Mouse (Mus musculus) kidney, embryonic 14.5 days (tissue): ENCODE measurements at regions not wholly inside any gene's neighbourhood (a gene's known extent, or its start where the extent isn't known, plus 50 kb on each side); places are given as distances from the start of the nearest gene placed in this dataset.

Experiments
- ATAC-seq: fragments of 200-750 bp; cut with Nextera tagmentation; 2 replicates; pipeline ENCODE4 v1.8.0; 2017; ENCODE audit warnings: moderate number of reproducible peaks, mild to moderate bottlenecking, moderate TSS enrichment, moderate library complexity; ENCODE audit not compliant: low FRiP score, low TSS enrichment
- H3K27ac ChIP-seq: fragments of 300-500 bp; sonication (generic); 2 replicates; pipeline ENCODE4 v1.5.1; 2014; ENCODE audit warnings: low read depth, mild to moderate bottlenecking, low read length, moderate library complexity, mixed read lengths
- H3K27me3 ChIP-seq: fragments of 300-500 bp; sonication (generic); 2 replicates; pipeline ENCODE4 v1.6.1; 2014; ENCODE audit warnings: mild to moderate bottlenecking, low read length; ENCODE audit not compliant: control insufficient read depth, insufficient read depth
- H3K36me3 ChIP-seq: fragments of 300-500 bp; sonication (generic); 2 replicates; pipeline ENCODE4 v1.6.1; 2014; ENCODE audit warnings: low read length, mixed read lengths; ENCODE audit not compliant: control insufficient read depth, insufficient read depth
- H3K4me1 ChIP-seq: fragments of 300-500 bp; sonication (generic); 2 replicates; pipeline ENCODE4 v1.6.1; 2014; ENCODE audit warnings: low read length, mixed read lengths; ENCODE audit not compliant: control insufficient read depth, insufficient read depth
- H3K4me2 ChIP-seq: fragments of 300-500 bp; sonication (generic); replicated peaks from 2 replicates; pipeline ENCODE4 v1.6.1; 2014; ENCODE audit warnings: low read depth, mild to moderate bottlenecking, low read length
- H3K4me3 ChIP-seq: fragments of 300-500 bp; sonication (generic); 2 replicates; pipeline ENCODE4 v1.5.1; 2014; ENCODE audit warnings: mild to moderate bottlenecking, low read length
- H3K9ac ChIP-seq: fragments of 300-500 bp; sonication (generic); 2 replicates; pipeline ENCODE4 v1.6.1; 2014; ENCODE audit warnings: low read depth, mild to moderate bottlenecking, low read length, moderate library complexity
- H3K9me3 ChIP-seq: fragments of 300-500 bp; sonication (generic); 2 replicates; pipeline ENCODE4 v1.6.1; 2016; ENCODE audit warnings: low read length; ENCODE audit not compliant: control insufficient read depth
- WGBS: fragments of 180-500 bp; shearing (Covaris S2); extraction: QIAGEN DNeasy Blood & Tissue Kit; methylation state at CpG from one replicate; pipeline ENCODE4 v1.1.7; 2014; 5-methylcytosine and 5-hydroxymethylcytosine counted together

- no peak overlapping the region for H3K27ac ChIP-seq
- no peak for ATAC-seq
- no peaks in the 10 kb centered on the region for H3K9me3 ChIP-seq
- no peak overlapping the region for H3K9ac ChIP-seq
- no peaks in the 10 kb centered on the region for H3K36me3 ChIP-seq
- no peaks in the 10 kb centered on the region for H3K27me3 ChIP-seq
- no peaks in the 10 kb centered on the region for H3K4me1 ChIP-seq
- H3K4me2 ChIP-seq, result no peak overlapping the region
- no peak overlapping the region for H3K4me3 ChIP-seq
- 73% methylated on average over 4 of the region's 4 CpGs for WGBS
Observed at GRCm38 (mm10) chr5:51882594-51882993, 307.7 kb downstream of the Dhx15 start.

GRCm38 (mm10) chr5:51882173-51882572 lies 308.1 kb downstream of the Dhx15 start:
- Histone ChIP-seq H3K4me3 (no peak overlapping the region), H3K9ac (no peak overlapping the region), H3K9me3 (no peaks in the 10 kb centered on the region), H3K27me3 (no peaks in the 10 kb centered on the region), H3K27ac (no peak overlapping the region), H3K36me3 (no peaks in the 10 kb centered on the region), H3K4me2 (no peak overlapping the region), H3K4me1 (no peaks in the 10 kb centered on the region)
- ATAC-seq, result no peak
- 84% methylated on average over 3 of the region's 3 CpGs for WGBS

GRCm38 (mm10) chr5:51876846-51877245 lies 309.3 kb upstream of the Ppargc1a start:
- ATAC-seq, result no peak
- no peaks in the 10 kb centered on the region for H3K27me3 ChIP-seq
- H3K4me2 ChIP-seq, result no peak overlapping the region
- no peaks in the 10 kb centered on the region for H3K4me1 ChIP-seq
- no peak overlapping the region for H3K9ac ChIP-seq
- H3K36me3 ChIP-seq, result no peaks in the 10 kb centered on the region
- H3K4me3 ChIP-seq, result no peak overlapping the region
- 93% methylated on average over 2 of the region's 2 CpGs for WGBS
- no peaks in the 10 kb centered on the region for H3K9me3 ChIP-seq
- H3K27ac ChIP-seq, result no peak overlapping the region

GRCm38 (mm10) chr5:51873571-51873970 lies 306.0 kb upstream of the Ppargc1a start:
- ATAC-seq, result no peak
- Histone ChIP-seq H3K9me3 (no peaks in the 10 kb centered on the region), H3K27ac (no peak overlapping the region), H3K4me1 (no peaks in the 10 kb centered on the region), H3K4me3 (no peak overlapping the region), H3K27me3 (no peaks in the 10 kb centered on the region), H3K36me3 (no peaks in the 10 kb centered on the region), H3K4me2 (no peak overlapping the region), H3K9ac (no peak overlapping the region)
- WGBS, result 69% methylated on average over 5 of the region's 5 CpGs

GRCm38 (mm10) chr5:51871735-51872134 lies 304.2 kb upstream of the Ppargc1a start:
- no peaks in the 10 kb centered on the region for H3K36me3 ChIP-seq
- no peak overlapping the region for H3K4me2 ChIP-seq
- WGBS, result 91% methylated on average over 12 of the region's 12 CpGs
- H3K4me3 ChIP-seq, result no peak overlapping the region
- no peaks in the 10 kb centered on the region for H3K9me3 ChIP-seq
- no peak overlapping the region for H3K9ac ChIP-seq
- H3K27ac ChIP-seq, result no peak overlapping the region
- ATAC-seq, result no peak
- H3K27me3 ChIP-seq, result no peaks in the 10 kb centered on the region
- no peaks in the 10 kb centered on the region for H3K4me1 ChIP-seq

GRCm38 (mm10) chr5:51868223-51868713 lies 300.7 kb upstream of the Ppargc1a start:
- ATAC-seq, result no peak

GRCm38 (mm10) chr5:51866002-51866401 lies 298.5 kb upstream of the Ppargc1a start:
- Histone ChIP-seq H3K4me2 (no peak overlapping the region), H3K36me3 (no peaks in the 10 kb centered on the region), H3K4me1 (no peaks in the 10 kb centered on the region), H3K9ac (no peak overlapping the region), H3K27ac (no peak overlapping the region), H3K27me3 (no peaks in the 10 kb centered on the region), H3K4me3 (no peak overlapping the region), H3K9me3 (no peaks in the 10 kb centered on the region)
- ATAC-seq, result no peak
- 71% methylated on average over 2 of the region's 2 CpGs for WGBS

More at GRCm38 (mm10) chr5:51868223-51868713, 300.7 kb upstream of the Ppargc1a start:
- Histone ChIP-seq H3K27ac (no peak overlapping the region), H3K4me3 (no peak overlapping the region), H3K4me1 (no peaks in the 10 kb centered on the region), H3K4me2 (no peak overlapping the region; the same call in 1 of the 2 replicates), H3K9ac (no peak overlapping the region), H3K36me3 (no peaks in the 10 kb centered on the region), H3K27me3 (no peaks in the 10 kb centered on the region), H3K9me3 (no peaks in the 10 kb centered on the region)
- 71% methylated on average over 18 of the region's 18 CpGs for WGBS

GRCm38 (mm10) chr5:51860496-51860895 lies 293.0 kb upstream of the Ppargc1a start:
- 91% methylated on average over 5 of the region's 5 CpGs for WGBS
- Histone ChIP-seq H3K36me3 (no peaks in the 10 kb centered on the region), H3K9ac (no peak overlapping the region), H3K27me3 (no peaks in the 10 kb centered on the region), H3K27ac (no peak overlapping the region), H3K4me1 (no peaks in the 10 kb centered on the region), H3K4me2 (no peak overlapping the region), H3K9me3 (no peaks in the 10 kb centered on the region), H3K4me3 (no peak overlapping the region)
- no peak for ATAC-seq

GRCm38 (mm10) chr5:51853456-51854124 lies 286.1 kb upstream of the Ppargc1a start:
- Histone ChIP-seq H3K4me3 (no peak overlapping the region), H3K4me2 (no peak overlapping the region), H3K36me3 (no peaks in the 10 kb centered on the region), H3K27ac (no peak overlapping the region), H3K27me3 (no peaks in the 10 kb centered on the region), H3K9me3 (no peaks in the 10 kb centered on the region), H3K9ac (no peak overlapping the region), H3K4me1 (no peaks in the 10 kb centered on the region)
- ATAC-seq, result no peak
- 61% methylated on average over 9 of the region's 9 CpGs for WGBS
